Mouse (Mus musculus) forebrain, embryonic 11.5 days (tissue): Measurements from ENCODE around the gene Sirt7. TPM values are rescaled to one million over a fixed set of nuclear protein-coding genes. Genes with fewer than 3 reads are reported as not detected.
"Not testable (repeated sequence)": the region's sequence is repeated elsewhere in the genome, so short reads cannot be mapped to it uniquely, and the experiment has no call there.

Experiments
- ATAC-seq: fragments of 200-750 bp; cut with Nextera tagmentation; replicated peaks from 2 replicates; pipeline ENCODE4 v1.8.0; 2017; ENCODE audit warnings: moderate TSS enrichment; ENCODE audit not compliant: low FRiP score
- DNase-seq: peaks from one replicate; pipeline ENCODE4 v3.0.0-alpha.2; 2017; ENCODE audit warnings: low spot score
- H3K27ac ChIP-seq: fragments of 300-500 bp; sonication (generic); 2 replicates; pipeline ENCODE4 v1.5.1; 2014; ENCODE audit warnings: low read depth, low read length
- H3K27me3 ChIP-seq: fragments of 300-500 bp; sonication (generic); 2 replicates; pipeline ENCODE4 v1.6.1; 2014; ENCODE audit warnings: mild to moderate bottlenecking, low read length, mixed read lengths; ENCODE audit not compliant: control insufficient read depth, insufficient read depth
- H3K36me3 ChIP-seq: fragments of 300-500 bp; sonication (generic); 2 replicates; pipeline ENCODE4 v1.6.1; 2014; ENCODE audit warnings: mild to moderate bottlenecking, low read length, moderate library complexity, mixed read lengths; ENCODE audit not compliant: control insufficient read depth, insufficient read depth
- H3K4me1 ChIP-seq: fragments of 300-500 bp; sonication (generic); replicated peaks from 2 replicates; pipeline ENCODE4 v1.6.1; 2014; ENCODE audit warnings: low read length, mixed read lengths; ENCODE audit not compliant: control insufficient read depth, insufficient read depth
- H3K4me2 ChIP-seq: fragments of 300-500 bp; sonication (generic); 2 replicates; pipeline ENCODE4 v1.6.1; 2014; ENCODE audit warnings: low read depth, mild to moderate bottlenecking, low read length, moderate library complexity, mixed read lengths; ENCODE audit not compliant: severe bottlenecking
- H3K4me3 ChIP-seq: fragments of 300-500 bp; sonication (generic); 2 replicates; pipeline ENCODE4 v1.5.1; 2014; ENCODE audit warnings: low read depth, low read length
- H3K9ac ChIP-seq: fragments of 300-500 bp; sonication (generic); 2 replicates; pipeline ENCODE4 v1.6.1; 2014; ENCODE audit warnings: low read length
- H3K9me3 ChIP-seq: fragments of 300-500 bp; sonication (generic); 2 replicates; pipeline ENCODE4 v1.6.1; 2016; ENCODE audit warnings: low read length, mixed read lengths; ENCODE audit not compliant: control insufficient read depth
- WGBS: fragments of 180-500 bp; shearing (Covaris S2); extraction: QIAGEN DNeasy Blood & Tissue Kit; methylation state at CpG from one replicate; pipeline ENCODE4 v1.1.7; 2014; 5-methylcytosine and 5-hydroxymethylcytosine counted together
- polyA plus RNA-seq: library from polyadenylated mRNA; unstranded; fragments of >200 nt; fragmentation: Nextera tagmentation; extraction: Ambion mirVana; gene quantifications from 2 replicates; pipeline ENCODE4 v1.2.1, GENCODE M21; 2014

The Sirt7 gene
- polyA plus RNA-seq, 1 experiment from 2014 or later: 41.1 TPM

GRCm38 (mm10) chr11:120597240-120598235 lies 27.5 kb downstream of the Sirt7 start:
- peak; percentile 67 for DNase-seq
- Histone ChIP-seq H3K4me1 (peaks cover 12% of the 10 kb centered on the region; the same call in 1 of the 2 replicates), H3K4me2 (peak overlapping the region; percentile 99), H3K36me3 (peaks cover 31% of the 10 kb centered on the region), H3K27me3 (no peaks in the 10 kb centered on the region), H3K27ac (peak overlapping the region; percentile 74), H3K9ac (peak overlapping the region; percentile 98), H3K4me3 (peak overlapping the region; percentile 100), H3K9me3 (no peaks in the 10 kb centered on the region)
- no peak; the same call in 1 of the 2 replicates for ATAC-seq
- 5% methylated on average over 93 of the region's 99 CpGs for WGBS

DNA sequence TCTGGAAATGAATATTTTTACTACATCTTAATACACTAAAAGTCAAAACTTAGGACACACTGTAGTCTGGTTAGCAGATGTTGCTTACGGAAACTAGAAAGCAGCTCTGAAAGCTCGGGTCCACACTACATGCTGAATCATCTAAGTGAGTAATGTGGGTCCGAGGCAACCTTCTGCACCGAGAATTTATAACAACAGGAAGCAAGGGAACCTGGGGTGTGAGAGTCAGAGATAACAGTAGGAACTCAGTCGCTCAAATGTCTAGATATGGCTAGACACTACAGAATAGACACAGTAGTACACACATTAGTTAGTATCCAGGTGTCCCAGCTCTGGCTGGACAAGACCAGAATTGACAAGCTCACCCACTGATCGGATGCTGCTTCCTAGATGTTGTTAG lies 36.5 kb downstream of the Sirt7 start:
- DNase-seq: no peak
- Histone ChIP-seq H3K9me3 (peaks cover 3% of the 10 kb centered on the region; the same call in 1 of the 2 replicates), H3K27ac (no peak overlapping the region), H3K4me3 (no peak overlapping the region), H3K4me2 (no peak overlapping the region), H3K4me1 (no peaks in the 10 kb centered on the region), H3K27me3 (no peaks in the 10 kb centered on the region), H3K9ac (no peak overlapping the region), H3K36me3 (peaks cover 38% of the 10 kb centered on the region)
- WGBS: 91% methylated on average over 6 of the region's 6 CpGs
- no peak for ATAC-seq

DNA sequence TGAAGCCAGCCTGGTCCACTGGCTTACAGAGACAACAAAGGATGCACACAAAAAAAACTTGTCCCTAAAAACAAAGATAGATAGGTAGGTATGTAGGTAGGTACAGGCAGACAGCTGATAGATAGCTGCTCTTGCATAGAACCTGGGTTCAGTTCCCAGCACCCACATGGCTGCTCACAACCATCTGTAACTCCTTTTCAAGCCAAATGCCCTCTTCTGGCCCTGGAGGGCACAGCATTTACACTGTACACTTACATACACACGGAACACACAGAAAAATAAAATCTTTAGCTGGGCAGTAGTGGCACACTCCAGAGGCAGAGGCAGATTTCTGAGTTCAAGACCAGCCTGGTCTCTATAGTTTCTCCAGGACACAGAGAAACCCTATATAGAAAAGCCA lies 41.1 kb downstream of the Sirt7 start:
- H3K27ac ChIP-seq: no peak overlapping the region
- H3K4me2 ChIP-seq: no peak overlapping the region
- ATAC-seq: no peak
- H3K4me1 ChIP-seq: peaks cover 10% of the 10 kb centered on the region
- H3K4me3 ChIP-seq: no peak overlapping the region
- peaks cover 3% of the 10 kb centered on the region; the same call in 1 of the 2 replicates for H3K9me3 ChIP-seq
- no peak overlapping the region for H3K9ac ChIP-seq
- 94% methylated on average over 1 of the region's 1 CpGs for WGBS
- no peak for DNase-seq
- no peaks in the 10 kb centered on the region for H3K27me3 ChIP-seq
- H3K36me3 ChIP-seq: peaks cover 29% of the 10 kb centered on the region

DNA sequence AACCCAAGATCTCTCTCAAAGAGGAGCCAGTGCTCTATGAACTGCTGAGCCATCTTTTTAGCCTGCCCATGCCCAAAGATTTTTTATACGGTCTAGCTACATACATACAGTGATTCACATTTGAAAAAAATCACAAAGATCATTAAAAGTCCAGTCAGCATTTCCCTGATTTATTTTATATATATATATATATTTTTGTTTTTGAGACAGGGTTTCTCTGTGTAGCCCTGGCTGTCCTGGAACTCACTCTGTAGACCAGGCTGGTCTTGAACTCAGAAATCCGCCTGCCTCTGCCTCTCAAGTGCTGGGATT lies 42.1 kb downstream of the Sirt7 start:
- 81% methylated on average over 2 of the region's 2 CpGs for WGBS
- H3K9me3 ChIP-seq, H3K27me3 ChIP-seq, H3K4me3 ChIP-seq, H3K9ac ChIP-seq, H3K4me2 ChIP-seq, DNase-seq, H3K27ac ChIP-seq, ATAC-seq: not testable (repeated sequence)
- H3K36me3 ChIP-seq: peaks cover 30% of the 10 kb centered on the region
- peaks cover 10% of the 10 kb centered on the region for H3K4me1 ChIP-seq

DNA sequence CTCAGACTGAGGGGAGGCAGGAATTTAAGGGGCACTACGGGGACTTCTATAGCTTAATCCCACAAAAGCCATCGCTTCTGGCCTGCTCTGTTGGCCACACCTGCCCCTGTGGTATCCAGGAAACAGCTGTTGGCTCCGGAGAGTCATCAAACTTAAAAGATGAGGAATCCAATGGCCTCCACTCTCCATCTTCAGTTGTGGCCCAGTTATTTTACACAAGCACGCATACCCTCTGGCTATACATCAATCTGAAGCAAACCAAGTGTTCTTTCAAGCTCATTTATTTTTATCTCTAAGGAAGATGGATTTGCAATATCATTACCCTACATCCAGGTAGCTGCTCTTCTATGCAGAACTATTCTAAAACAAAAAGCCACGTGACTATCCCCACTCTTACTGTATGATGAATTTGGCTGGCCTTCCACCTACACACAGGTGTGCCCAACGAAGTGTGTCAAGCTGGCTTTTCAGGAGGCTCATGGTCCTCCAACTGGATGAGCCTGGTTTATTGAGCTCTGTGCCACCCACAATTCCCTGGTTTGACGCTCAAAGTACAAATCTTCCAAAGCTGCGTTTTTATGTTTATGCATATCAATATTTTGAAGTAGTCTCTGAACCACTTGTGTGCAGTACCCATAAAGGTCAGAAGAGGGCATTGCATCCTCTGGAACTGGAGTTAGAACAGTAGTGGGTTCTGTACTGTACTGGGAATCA lies 42.6 kb downstream of the Sirt7 start:
- 76% methylated on average over 8 of the region's 8 CpGs for WGBS
- H3K4me3 ChIP-seq: peak overlapping the region; percentile 97
- H3K4me1 ChIP-seq: peaks cover 10% of the 10 kb centered on the region
- H3K36me3 ChIP-seq: peaks cover 28% of the 10 kb centered on the region
- peak overlapping the region; percentile 87 for H3K4me2 ChIP-seq
- no peaks in the 10 kb centered on the region for H3K27me3 ChIP-seq
- H3K9ac ChIP-seq: peak overlapping the region; percentile 80
- ATAC-seq (no peak), DNase-seq (no peak)
- peaks cover 3% of the 10 kb centered on the region; the same call in 1 of the 2 replicates for H3K9me3 ChIP-seq
- peak overlapping the region; percentile 84 for H3K27ac ChIP-seq

- no peaks in the 10 kb centered on the region for H3K27me3 ChIP-seq
- peak within 1 kb of the TSS; percentile 87 for H3K4me2 ChIP-seq
- WGBS: 6% methylated on average over 69 of the region's 75 CpGs
- H3K36me3 ChIP-seq: peaks cover 28% of the 10 kb centered on the region
- DNase-seq (peak; percentile 95), ATAC-seq (peak; percentile 63)
- peak within 1 kb of the TSS; percentile 97 for H3K4me3 ChIP-seq
- peaks cover 3% of the 10 kb centered on the region; the same call in 1 of the 2 replicates for H3K9me3 ChIP-seq
- H3K4me1 ChIP-seq: peaks cover 10% of the 10 kb centered on the region
- H3K9ac ChIP-seq: peak within 1 kb of the TSS; percentile 80
- H3K27ac ChIP-seq: peak within 1 kb of the TSS; percentile 84
Observed at GRCm38 (mm10) chr11:120581490-120582267, 43.4 kb downstream of the Sirt7 start, which contains the start of gene Arhgdia. Arhgdia (minus strand) TSS chr11:120581624.

- Histone ChIP-seq H3K27me3 (no peaks in the 10 kb centered on the region), H3K4me3 (peak overlapping the region; percentile 97), H3K9me3 (peaks cover 3% of the 10 kb centered on the region; the same call in 1 of the 2 replicates), H3K36me3 (peaks cover 25% of the 10 kb centered on the region), H3K4me2 (peak overlapping the region; percentile 87), H3K27ac (peak overlapping the region; percentile 84), H3K9ac (peak overlapping the region; percentile 80), H3K4me1 (peaks cover 10% of the 10 kb centered on the region)
- ATAC-seq (peak; percentile 20), DNase-seq (peak; percentile 69)
- WGBS: under 1% methylated on average over 44 of the region's 44 CpGs
Observed at GRCm38 (mm10) chr11:120580871-120581331, 44.1 kb downstream of the Sirt7 start.

DNA sequence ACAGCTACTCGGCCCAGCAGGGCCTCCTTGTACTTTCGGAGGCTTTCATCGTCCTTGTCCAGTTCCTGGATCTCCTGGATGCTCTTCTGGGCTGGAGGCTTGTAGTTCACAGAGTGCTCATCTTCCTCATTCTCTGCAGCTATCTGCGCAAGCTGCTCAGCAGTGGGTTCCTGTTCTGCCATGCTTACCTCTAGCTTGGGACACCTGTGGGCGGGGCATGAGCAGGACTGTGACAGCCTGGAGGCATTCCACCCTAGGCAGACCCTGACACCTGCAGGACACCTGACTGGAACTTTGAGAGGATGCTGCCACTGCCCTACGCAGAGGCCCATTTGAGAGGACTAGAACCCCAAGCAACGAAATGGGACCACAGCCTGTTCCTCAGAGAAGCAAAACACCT lies 44.9 kb downstream of the Sirt7 start:
- H3K36me3 ChIP-seq: peaks cover 22% of the 10 kb centered on the region
- peaks cover 3% of the 10 kb centered on the region; the same call in 1 of the 2 replicates for H3K9me3 ChIP-seq
- no peaks in the 10 kb centered on the region for H3K27me3 ChIP-seq
- H3K27ac ChIP-seq: no peak overlapping the region
- H3K4me1 ChIP-seq: peaks cover 10% of the 10 kb centered on the region
- DNase-seq (no peak), ATAC-seq (no peak)
- peak overlapping the region; percentile 87 for H3K4me2 ChIP-seq
- H3K9ac ChIP-seq: peak overlapping the region; percentile 80
- peak overlapping the region; percentile 97 for H3K4me3 ChIP-seq
- WGBS: 70% methylated on average over 7 of the region's 7 CpGs
